Mouse (Mus musculus) lung, embryonic 14.5 days (tissue): ENCODE data around the gene Gm19668. TPM values are rescaled to one million over a fixed set of nuclear protein-coding genes. Genes with fewer than 3 reads are reported as not detected.
"Not testable (repeated sequence)": the region's sequence is repeated elsewhere in the genome, so short reads cannot be mapped to it uniquely, and the experiment has no call there.

Source experiments
- ATAC-seq: fragments of 200-750 bp; cut with Nextera tagmentation; 2 replicates; pipeline ENCODE4 v1.8.0; 2017; ENCODE audit warnings: mild to moderate bottlenecking, moderate TSS enrichment, moderate library complexity; ENCODE audit not compliant: insufficient read depth
- DNase-seq: peaks from one replicate; pipeline ENCODE4 v3.0.0-alpha.2; 2015
- H3K27ac ChIP-seq: fragments of 300-500 bp; sonication (generic); 2 replicates; pipeline ENCODE4 v1.5.1; 2014; ENCODE audit warnings: low read depth, mild to moderate bottlenecking, moderate library complexity
- H3K27me3 ChIP-seq: fragments of 300-500 bp; sonication (generic); 2 replicates; pipeline ENCODE4 v1.6.1; 2014; ENCODE audit warnings: low read length, control low read depth; ENCODE audit not compliant: insufficient read depth
- H3K36me3 ChIP-seq: fragments of 300-500 bp; sonication (generic); 2 replicates; pipeline ENCODE4 v1.6.1; 2014; ENCODE audit warnings: control low read depth; ENCODE audit not compliant: insufficient read depth
- H3K4me1 ChIP-seq: fragments of 300-500 bp; sonication (generic); 2 replicates; pipeline ENCODE4 v1.6.1; 2014; ENCODE audit warnings: antibody characterized with exemption, control low read depth; ENCODE audit not compliant: insufficient read depth
- H3K4me2 ChIP-seq: fragments of 300-500 bp; sonication (generic); 2 replicates; pipeline ENCODE4 v1.6.1; 2014; ENCODE audit warnings: mild to moderate bottlenecking
- H3K4me3 ChIP-seq: fragments of 300-500 bp; sonication (generic); 2 replicates; pipeline ENCODE4 v1.5.1; 2014; ENCODE audit warnings: low read depth, low read length
- H3K9ac ChIP-seq: fragments of 300-500 bp; sonication (generic); 2 replicates; pipeline ENCODE4 v1.6.1; 2014
- H3K9me3 ChIP-seq: fragments of 300-500 bp; sonication (generic); 2 replicates; pipeline ENCODE4 v1.6.1; 2016; ENCODE audit warnings: low read depth, low read length, control low read depth
- CTCF ChIP-seq: IDR thresholded peaks from 2 replicates; pipeline ENCODE4 v1.5.1; 2016; ENCODE audit warnings: antibody characterized with exemption, low read depth
- WGBS: fragments of 180-500 bp; shearing (Covaris S2); extraction: QIAGEN DNeasy Blood & Tissue Kit; methylation state at CpG from one replicate; pipeline ENCODE4 v1.1.7; 2014; 5-methylcytosine and 5-hydroxymethylcytosine counted together
- polyA plus RNA-seq: library from polyadenylated mRNA; unstranded; fragments of >200 nt; fragmentation: Nextera tagmentation; extraction: Ambion mirVana; gene quantifications from 2 replicates; pipeline ENCODE4 v1.2.1, GENCODE M21; 2014

Gene Gm19668
- polyA plus RNA-seq, 1 experiment from 2014 or later = not detected

- DNase-seq (no peak), ATAC-seq (no peak)
- no peaks in the 10 kb centered on the region for H3K9me3 ChIP-seq
- no peak for TF ChIP-seq CTCF
- H3K36me3 ChIP-seq = no peaks in the 10 kb centered on the region
- WGBS = 5% methylated on average over 3 of the region's 3 CpGs
- no peaks in the 10 kb centered on the region for H3K4me1 ChIP-seq
- no peak overlapping the region for H3K9ac ChIP-seq
- H3K4me2 ChIP-seq = no peak overlapping the region
- no peak overlapping the region for H3K27ac ChIP-seq
- no peaks in the 10 kb centered on the region for H3K27me3 ChIP-seq
- H3K4me3 ChIP-seq = no peak overlapping the region
Measured at GRCm38 (mm10) chr10:77797677-77798076, 1.3 kb downstream of the Gm19668 start.

DNA sequence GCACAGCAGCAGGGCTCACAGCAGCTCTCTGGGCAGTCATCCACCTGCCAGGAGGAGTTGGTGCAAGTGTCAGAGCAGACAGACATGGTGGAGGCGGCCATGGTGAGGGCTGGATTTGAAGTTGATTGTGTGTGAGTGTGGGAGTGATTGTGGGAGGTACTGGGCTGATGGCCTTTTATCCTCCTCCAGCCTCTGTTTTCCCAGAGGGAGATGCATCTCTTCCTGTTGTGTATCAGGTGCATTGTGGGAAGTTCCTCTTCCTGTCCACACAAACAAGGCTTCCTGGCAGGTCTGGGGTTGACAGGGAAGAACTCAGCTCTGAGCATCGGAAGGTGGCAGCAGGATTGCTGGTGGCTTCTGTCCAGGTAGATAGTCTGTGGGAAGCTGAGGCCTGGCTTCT, 4.0 kb downstream of the Gm19668 start, which contains the start of gene Gm9639:
Gene Gm9639, minus strand, starts transcription at position 101 of the 400 bp plus-strand sequence.
- no peak for TF ChIP-seq CTCF
- Histone ChIP-seq H3K36me3 (no peaks in the 10 kb centered on the region), H3K27me3 (no peaks in the 10 kb centered on the region), H3K27ac (no peak within 1 kb of the TSS), H3K4me1 (no peaks in the 10 kb centered on the region), H3K4me3 (no peak within 1 kb of the TSS), H3K9ac (no peak within 1 kb of the TSS), H3K4me2 (no peak within 1 kb of the TSS), H3K9me3 (no peaks in the 10 kb centered on the region)
- WGBS = 38% methylated on average over 2 of the region's 2 CpGs
- ATAC-seq = no peak
- no peak for DNase-seq

DNA sequence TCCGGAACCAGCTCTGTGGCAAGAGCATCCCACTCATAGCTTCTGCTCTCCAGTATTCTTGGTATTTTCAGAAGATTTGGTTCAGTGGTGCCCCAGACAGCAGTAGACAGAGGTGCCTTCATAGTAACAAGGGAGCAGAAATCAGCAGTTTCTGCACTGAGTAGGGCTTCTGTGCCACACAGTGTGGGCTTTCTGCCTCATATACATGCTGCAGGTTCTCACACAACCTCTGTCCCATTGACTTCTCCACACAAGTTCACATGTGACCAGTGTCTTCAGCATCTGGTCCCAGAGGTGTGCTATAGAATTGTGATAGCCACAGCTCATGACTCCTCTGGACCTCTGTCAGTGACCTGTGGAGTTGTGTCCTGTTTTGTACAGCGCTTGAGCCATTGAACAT, 10.3 kb downstream of the Gm19668 start:
- H3K27me3 ChIP-seq = no peaks in the 10 kb centered on the region
- H3K4me2 ChIP-seq = no peak overlapping the region
- WGBS = 64% methylated on average over 2 of the region's 2 CpGs
- no peak overlapping the region for H3K9ac ChIP-seq
- H3K9me3 ChIP-seq = no peaks in the 10 kb centered on the region
- H3K36me3 ChIP-seq = no peaks in the 10 kb centered on the region
- no peak for TF ChIP-seq CTCF
- no peak for DNase-seq
- H3K4me3 ChIP-seq = no peak overlapping the region
- no peak overlapping the region for H3K27ac ChIP-seq
- ATAC-seq = no peak
- no peaks in the 10 kb centered on the region for H3K4me1 ChIP-seq

DNA sequence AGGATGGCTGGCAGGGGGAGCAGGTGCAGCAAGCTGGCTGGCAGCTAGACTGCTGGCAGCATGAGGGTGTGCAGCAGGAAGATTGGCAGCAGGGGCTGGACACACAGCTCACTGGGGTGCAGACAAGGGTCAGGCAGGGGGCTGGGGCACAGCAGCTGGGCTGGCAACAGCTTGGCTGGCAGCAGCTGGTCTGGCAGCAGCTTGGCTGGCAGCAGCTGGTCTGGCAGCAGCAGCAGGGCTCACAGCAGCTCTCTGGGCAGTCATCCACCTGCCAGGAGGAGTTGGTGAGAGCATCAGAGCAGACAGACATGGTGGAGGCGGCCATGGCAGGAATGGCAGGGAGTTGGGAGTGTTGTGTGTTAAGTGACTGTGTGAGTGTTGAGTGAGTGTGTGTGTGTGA, 11.1 kb downstream of the Gm19668 start, which contains the start of gene Gm7137:
Gene Gm7137, minus strand, starts transcription at position 325 of the 400 bp plus-strand sequence.
- DNase-seq, H3K4me3 ChIP-seq, H3K9me3 ChIP-seq, ATAC-seq, H3K4me1 ChIP-seq, H3K27ac ChIP-seq, H3K27me3 ChIP-seq, H3K9ac ChIP-seq, H3K36me3 ChIP-seq, H3K4me2 ChIP-seq: not testable (repeated sequence)
- no CpG with 5 or more reads among the region's 1 CpGs for WGBS

GRCm38 (mm10) chr10:77783396-77783795, 15.5 kb downstream of the Gm19668 start:
- WGBS = 58% methylated on average over 1 of the region's 3 CpGs
- H3K4me3 ChIP-seq, H3K27me3 ChIP-seq, H3K27ac ChIP-seq, DNase-seq, H3K9ac ChIP-seq, H3K4me2 ChIP-seq, ATAC-seq, H3K9me3 ChIP-seq, H3K4me1 ChIP-seq, H3K36me3 ChIP-seq: not testable (repeated sequence)

DNA sequence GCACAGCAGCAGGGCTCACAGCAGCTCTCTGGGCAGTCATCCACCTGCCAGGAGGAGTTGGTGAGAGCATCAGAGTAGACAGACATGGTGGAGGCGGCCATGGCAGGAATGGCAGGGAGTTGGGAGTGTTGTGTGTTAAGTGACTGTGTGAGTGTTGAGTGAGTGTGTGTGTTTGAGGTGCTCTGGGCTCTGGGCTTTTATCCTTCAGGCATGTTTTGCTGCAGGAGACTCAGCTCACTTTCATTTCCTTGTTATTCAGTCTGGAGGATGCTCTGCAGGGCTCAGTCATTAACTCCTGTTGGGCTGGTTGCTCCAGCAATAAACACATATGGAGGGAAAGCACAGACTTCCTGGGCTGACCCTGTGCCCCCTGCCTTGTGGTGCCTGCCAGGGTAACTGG, 16.5 kb downstream of the Gm19668 start, which contains the start of gene Gm3250:
Gene Gm3250, minus strand, starts transcription at position 101 of the 400 bp plus-strand sequence.
- H3K9me3 ChIP-seq, H3K4me1 ChIP-seq, H3K36me3 ChIP-seq, H3K4me2 ChIP-seq, H3K27ac ChIP-seq, H3K27me3 ChIP-seq, ATAC-seq, DNase-seq, H3K9ac ChIP-seq, H3K4me3 ChIP-seq: not testable (repeated sequence)
- 18% methylated on average over 1 of the region's 1 CpGs for WGBS

DNA sequence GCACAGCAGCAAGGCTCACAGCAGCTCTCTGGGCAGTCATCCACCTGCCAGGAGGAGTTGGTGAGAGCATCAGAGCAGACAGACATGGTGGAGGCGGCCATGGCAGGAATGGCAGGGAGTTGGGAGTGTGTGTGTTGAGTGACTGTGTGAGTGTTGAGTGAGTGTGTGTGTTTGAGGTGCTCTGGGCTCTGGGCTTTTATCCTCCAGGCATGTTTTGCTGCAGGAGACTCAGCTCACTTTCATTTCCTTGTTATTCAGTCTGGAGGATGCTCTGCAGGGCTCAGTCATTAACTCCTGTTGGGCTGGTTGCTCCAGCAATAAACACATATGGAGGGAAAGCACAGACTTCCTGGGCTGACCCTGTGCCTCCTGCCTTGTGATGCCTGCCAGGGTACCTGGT, 22.1 kb downstream of the Gm19668 start, which contains the start of gene Gm7138:
Gene Gm7138, minus strand, starts transcription at position 101 of the 400 bp plus-strand sequence.
- H3K4me3 ChIP-seq, ATAC-seq: not testable (repeated sequence)

GRCm38 (mm10) chr10:77772142-77772541, 26.8 kb downstream of the Gm19668 start:
- DNase-seq, ATAC-seq, H3K4me2 ChIP-seq, H3K9ac ChIP-seq, H3K27ac ChIP-seq, H3K36me3 ChIP-seq, H3K4me1 ChIP-seq, H3K4me3 ChIP-seq, H3K27me3 ChIP-seq, H3K9me3 ChIP-seq: not testable (repeated sequence)
- WGBS = 71% methylated on average over 1 of the region's 3 CpGs

More for the DNA sequence above, 22.1 kb downstream of the Gm19668 start, which contains the start of gene Gm7138:
- H3K4me2 ChIP-seq, H3K36me3 ChIP-seq, H3K9ac ChIP-seq, H3K4me1 ChIP-seq, H3K27me3 ChIP-seq, H3K9me3 ChIP-seq, H3K27ac ChIP-seq, DNase-seq: not testable (repeated sequence)
- WGBS = 33% methylated on average over 1 of the region's 1 CpGs

- not testable (repeated sequence) for ATAC-seq, DNase-seq, H3K27me3 ChIP-seq, H3K27ac ChIP-seq, H3K36me3 ChIP-seq, H3K9ac ChIP-seq, H3K4me2 ChIP-seq, H3K4me3 ChIP-seq, H3K9me3 ChIP-seq, H3K4me1 ChIP-seq
- 50% methylated on average over 1 of the region's 1 CpGs for WGBS
Measured at GRCm38 (mm10) chr10:77771225-77771624, 27.7 kb downstream of the Gm19668 start, which contains the start of gene Gm3238. TSS of gene Gm3238 (minus strand) at chr10:77771325.
